Mouse (Mus musculus) bone marrow macrophage, adult 2 months (primary cell): Measurements from ENCODE around the gene Myadml2. TPM values are rescaled to one million over a fixed set of nuclear protein-coding genes. Genes with fewer than 3 reads are reported as not detected.
"Not testable (repeated sequence)": the region's sequence is repeated elsewhere in the genome, so short reads cannot be mapped to it uniquely, and the experiment has no call there.

Experiments used
- H3K27ac ChIP-seq: 2 replicates; pipeline ENCODE4 v1.5.1; 2012; ENCODE audit warnings: low read depth, low read length; ENCODE audit not compliant: insufficient read depth
- H3K4me1 ChIP-seq: 2 replicates; pipeline ENCODE4 v1.6.1; 2012; ENCODE audit warnings: low read length; ENCODE audit not compliant: control insufficient read depth, insufficient read depth
- H3K4me3 ChIP-seq: 2 replicates; pipeline ENCODE4 v1.5.1; 2012; ENCODE audit warnings: mild to moderate bottlenecking, low read length, moderate library complexity; ENCODE audit not compliant: insufficient read depth
- CTCF ChIP-seq: IDR thresholded peaks from 2 replicates; pipeline ENCODE4 v1.5.1; 2012; ENCODE audit warnings: low read depth, mild to moderate bottlenecking, low read length, moderate library complexity
- POLR2A ChIP-seq: IDR thresholded peaks from 2 replicates; pipeline ENCODE4 v1.6.1; 2012; ENCODE audit warnings: mild to moderate bottlenecking, low read depth, low read length, borderline replicate concordance
- polyA plus RNA-seq: library from polyadenylated mRNA; stranded (reverse); fragments of >200 nt; gene quantifications from 2 replicates; pipeline ENCODE4 v1.2.4, GENCODE M21; 2012; ENCODE audit not compliant: missing spikeins, insufficient read depth, insufficient read length

Myadml2 gene
- polyA plus RNA-seq, 1 experiment: not detected

- Histone ChIP-seq H3K27ac (no peak overlapping the region), H3K4me1 (peaks cover 15% of the 10 kb centered on the region), H3K4me3 (no peak overlapping the region)
- no peak for TF ChIP-seq POLR2A
- no peak for TF ChIP-seq CTCF
Observed at GRCm38 (mm10) chr11:120683536-120683935, 35.6 kb upstream of the Myadml2 start.

- H3K4me3 ChIP-seq: no peak overlapping the region
- no peak overlapping the region for H3K27ac ChIP-seq
- peaks cover 15% of the 10 kb centered on the region for H3K4me1 ChIP-seq
- TF ChIP-seq POLR2A (no peak), CTCF (no peak)
Observed at GRCm38 (mm10) chr11:120682683-120683082, 34.7 kb upstream of the Myadml2 start.

GRCm38 (mm10) chr11:120679909-120680308 lies 32.0 kb upstream of the Myadml2 start:
- Histone ChIP-seq H3K27ac (no peak overlapping the region), H3K4me1 (peaks cover 22% of the 10 kb centered on the region), H3K4me3 (no peak overlapping the region)
- TF ChIP-seq CTCF (no peak), POLR2A (no peak)

- H3K4me1 ChIP-seq: peaks cover 20% of the 10 kb centered on the region
- H3K27ac ChIP-seq: no peak overlapping the region
- H3K4me3 ChIP-seq: no peak overlapping the region
- TF ChIP-seq CTCF (no peak), POLR2A (no peak)
Observed at GRCm38 (mm10) chr11:120676951-120677350, 29.0 kb upstream of the Myadml2 start.

GRCm38 (mm10) chr11:120675875-120676274 lies 27.9 kb upstream of the Myadml2 start:
- not testable (repeated sequence) for H3K27ac ChIP-seq, H3K4me3 ChIP-seq
- H3K4me1 ChIP-seq: peaks cover 20% of the 10 kb centered on the region

GRCm38 (mm10) chr11:120673594-120674122 lies 25.7 kb upstream of the Myadml2 start:
- Histone ChIP-seq H3K4me1 (peaks cover 20% of the 10 kb centered on the region), H3K4me3 (peak overlapping the region; percentile 86), H3K27ac (peak overlapping the region; percentile 81)
- TF ChIP-seq POLR2A: no peak
- TF ChIP-seq CTCF: no peak

- TF ChIP-seq POLR2A (0 out of 2 replicates have a peak, but pooled peaks have one; percentile 54), CTCF (no peak)
Observed at GRCm38 (mm10) chr11:120672687-120673593, 25.0 kb upstream of the Myadml2 start, which contains the start of gene Aspscr1. Aspscr1 (plus strand) TSS chr11:120672973.

GRCm38 (mm10) chr11:120666617-120667016 lies 18.7 kb upstream of the Myadml2 start:
- no peak overlapping the region for H3K27ac ChIP-seq
- no peaks in the 10 kb centered on the region for H3K4me1 ChIP-seq
- TF ChIP-seq CTCF (no peak), POLR2A (no peak)
- no peak overlapping the region for H3K4me3 ChIP-seq

More at GRCm38 (mm10) chr11:120672687-120673593, 25.0 kb upstream of the Myadml2 start, which contains the start of gene Aspscr1:
- Histone ChIP-seq H3K27ac (peak within 1 kb of the TSS; percentile 81), H3K4me1 (peaks cover 20% of the 10 kb centered on the region), H3K4me3 (peak within 1 kb of the TSS; percentile 86)

- H3K4me1 ChIP-seq: no peaks in the 10 kb centered on the region
- H3K4me3 ChIP-seq: no peak overlapping the region
- TF ChIP-seq POLR2A (no peak), CTCF (no peak)
- H3K27ac ChIP-seq: no peak overlapping the region
Observed at GRCm38 (mm10) chr11:120665406-120665805, 17.4 kb upstream of the Myadml2 start.

- no peak for TF ChIP-seq CTCF
- no peak for TF ChIP-seq POLR2A
- no peaks in the 10 kb centered on the region for H3K4me1 ChIP-seq
- no peak overlapping the region for H3K4me3 ChIP-seq
- H3K27ac ChIP-seq: no peak overlapping the region
Observed at GRCm38 (mm10) chr11:120663714-120664113, 15.8 kb upstream of the Myadml2 start.

GRCm38 (mm10) chr11:120662759-120663158 lies 14.8 kb upstream of the Myadml2 start:
- TF ChIP-seq POLR2A (no peak), CTCF (no peak)
- Histone ChIP-seq H3K4me3 (no peak overlapping the region), H3K4me1 (no peaks in the 10 kb centered on the region), H3K27ac (no peak overlapping the region)
